Mouse (Mus musculus) MEL-GATA-1-ER (cell line): ENCODE data around the gene Kctd7.

Experiments used
- DNase-seq: peaks from one replicate; pipeline ENCODE4 v3.0.0-alpha.2; 2012; ENCODE audit warnings: low read depth; ENCODE audit errors: extremely low read depth

The Kctd7 gene

GRCm38 (mm10) chr5:130191865-130192264 lies 47.2 kb downstream of the Kctd7 start:
- DNase-seq: no peak

GRCm38 (mm10) chr5:130192356-130192944 lies 47.8 kb downstream of the Kctd7 start:
- no peak for DNase-seq

GRCm38 (mm10) chr5:130193760-130194159 lies 49.1 kb downstream of the Kctd7 start:
- no peak for DNase-seq

GRCm38 (mm10) chr5:130196307-130196706 lies 51.6 kb downstream of the Kctd7 start:
- no peak for DNase-seq

- DNase-seq: no peak
Measured at GRCm38 (mm10) chr5:130197454-130197853, 52.8 kb downstream of the Kctd7 start.

GRCm38 (mm10) chr5:130197981-130198380 lies 53.3 kb downstream of the Kctd7 start:
- no peak for DNase-seq

GRCm38 (mm10) chr5:130200233-130201029 lies 55.8 kb downstream of the Kctd7 start:
- no peak for DNase-seq

GRCm38 (mm10) chr5:130203948-130204347 lies 59.3 kb downstream of the Kctd7 start:
- DNase-seq: no peak

GRCm38 (mm10) chr5:130204560-130204959 lies 59.9 kb downstream of the Kctd7 start:
- no peak for DNase-seq
